Mouse (Mus musculus): ENCODE data around the gene Mslnl.

Gene Mslnl

GRCm38 (mm10) chr17:25744311-25744710 is 8.5 kb downstream of the Mslnl start:
- DNase-seq: no peak

- DNase-seq: no peak
Observed at GRCm38 (mm10) chr17:25748238-25748637, 12.4 kb downstream of the Mslnl start.

GRCm38 (mm10) chr17:25749314-25749713 is 13.5 kb downstream of the Mslnl start:
- no peak for DNase-seq

GRCm38 (mm10) chr17:25751446-25751845 is 15.6 kb downstream of the Mslnl start:
- DNase-seq: no peak

GRCm38 (mm10) chr17:25754241-25754640 is 18.4 kb downstream of the Mslnl start, which contains the start of gene Msln:
Gene Msln (minus strand): TSS chr17:25754378.
- DNase-seq: no peak

GRCm38 (mm10) chr17:25755086-25755485 is 19.2 kb downstream of the Mslnl start:
- no peak for DNase-seq

GRCm38 (mm10) chr17:25755627-25756377 is 20.0 kb downstream of the Mslnl start:
- peak; percentile 34 for DNase-seq

GRCm38 (mm10) chr17:25756378-25757242 is 20.8 kb downstream of the Mslnl start:
- no peak for DNase-seq

GRCm38 (mm10) chr17:25757691-25758090 is 21.8 kb downstream of the Mslnl start:
- no peak for DNase-seq

GRCm38 (mm10) chr17:25760148-25760547 is 24.3 kb downstream of the Mslnl start:
- DNase-seq: no peak

GRCm38 (mm10) chr17:25761561-25761970 is 25.7 kb downstream of the Mslnl start:
- DNase-seq: peak; percentile 24

- no peak for DNase-seq
Observed at GRCm38 (mm10) chr17:25762591-25762990, 26.7 kb downstream of the Mslnl start.

- DNase-seq: peak; percentile 60
Observed at GRCm38 (mm10) chr17:25765886-25766285, 30.0 kb downstream of the Mslnl start.

GRCm38 (mm10) chr17:25769331-25769730 is 33.5 kb downstream of the Mslnl start:
- no peak for DNase-seq

- DNase-seq: peak; percentile 97
Observed at GRCm38 (mm10) chr17:25773549-25774120, 37.8 kb downstream of the Mslnl start, which contains the start of gene Narfl. Gene Narfl (plus strand): TSS chr17:25773776.

- no peak for DNase-seq
Observed at GRCm38 (mm10) chr17:25775318-25776062, 39.6 kb downstream of the Mslnl start.

GRCm38 (mm10) chr17:25777948-25778347 is 42.1 kb downstream of the Mslnl start:
- no peak for DNase-seq

GRCm38 (mm10) chr17:25781339-25781738 is 45.5 kb downstream of the Mslnl start:
- no peak for DNase-seq

GRCm38 (mm10) chr17:25783086-25783485 is 47.2 kb downstream of the Mslnl start:
- no peak for DNase-seq

GRCm38 (mm10) chr17:25783861-25784574 is 48.2 kb downstream of the Mslnl start:
- no peak for DNase-seq

GRCm38 (mm10) chr17:25785281-25785745 is 49.5 kb downstream of the Mslnl start, which contains the start of gene Haghl:
Gene Haghl (minus strand): TSS chr17:25785673.
- peak; percentile 98 for DNase-seq

GRCm38 (mm10) chr17:25786280-25786679 is 50.4 kb downstream of the Mslnl start, which contains the start of gene Ccdc78:
Gene Ccdc78 (plus strand): TSS chr17:25786580.
- no peak for DNase-seq

All from embryo, embryonic 11 days (tissue).